Mouse (Mus musculus): ENCODE measurements around the gene Lsp1. TPM values are rescaled to one million over a fixed set of nuclear protein-coding genes. Genes with fewer than 3 reads are reported as not detected.

The Lsp1 gene
- total RNA-seq, 1 experiment = 13.7 TPM

DNA sequence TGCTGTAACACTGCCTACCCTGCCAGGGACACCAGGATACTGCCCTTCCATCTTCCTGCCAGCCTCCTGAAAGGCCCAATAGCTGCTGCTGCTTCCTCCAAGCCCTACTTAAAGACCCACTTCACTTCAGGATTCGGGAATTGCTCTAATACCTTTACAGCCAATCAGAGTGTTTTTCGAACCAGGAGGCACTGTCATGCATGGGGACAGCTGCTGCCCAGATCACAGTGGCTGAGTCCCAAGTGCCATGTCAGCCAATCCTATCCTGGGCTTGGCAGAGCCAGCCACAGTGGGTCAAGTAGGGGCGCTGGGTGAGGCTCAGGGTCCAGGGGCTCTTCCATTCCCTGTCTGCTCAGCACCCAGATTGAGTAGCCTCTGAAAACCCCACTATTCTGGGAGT, 35.5 kb downstream of the Lsp1 start:
- Histone ChIP-seq H3K9me3 (ENCODE audit: control insufficient read depth, insufficient read depth, low read depth, low read length) (no peaks in the 10 kb centered on the region), H3K9ac (ENCODE audit: insufficient read depth, low read depth, low read length, poor library complexity, severe bottlenecking) (no peak overlapping the region), H3K27ac (ENCODE audit: insufficient read depth, low read depth, low read length, poor library complexity, severe bottlenecking) (no peak overlapping the region), H3K4me1 (ENCODE audit: control insufficient read depth in 2 of 2, insufficient read depth in 2 of 2, low read length in 2 of 2, poor library complexity in 1 of 2) (no peaks in the 10 kb centered on the region), H3K4me3 (ENCODE audit: insufficient read depth in 1 of 2, low read depth in 1 of 2, low read length in 2 of 2, poor library complexity in 1 of 2, severe bottlenecking in 1 of 2) (no peak overlapping the region), H3K36me3 (ENCODE audit: control insufficient read depth, insufficient read depth, low read length, poor library complexity, severe bottlenecking) (no peaks in the 10 kb centered on the region)
- DNase-seq (ENCODE audit: low read depth, low spot score) = no peak
- TF ChIP-seq ZNF384 (IDR thresholded peaks at IDR 0.05; ENCODE audit: low read depth, low read length) (no peak), ZC3H11A (IDR thresholded peaks at IDR 0.05; ENCODE audit: borderline replicate concordance, low read depth, low read length) (no peak), CHD2 (IDR thresholded peaks at IDR 0.05; ENCODE audit: low read depth, low read length) (no peak), HCFC1 (IDR thresholded peaks at IDR 0.05; ENCODE audit: borderline replicate concordance, insufficient read depth, low read length) (no peak), MAFK (IDR thresholded peaks at IDR 0.05; ENCODE audit: insufficient read depth, low read depth, low read length) (no peak)
- in situ Hi-C loops (cut with MboI; ENCODE audit: low sequenced_read_pairs in 2 of 2, unreplicated experiment in 2 of 2) = no loop called here

DNA sequence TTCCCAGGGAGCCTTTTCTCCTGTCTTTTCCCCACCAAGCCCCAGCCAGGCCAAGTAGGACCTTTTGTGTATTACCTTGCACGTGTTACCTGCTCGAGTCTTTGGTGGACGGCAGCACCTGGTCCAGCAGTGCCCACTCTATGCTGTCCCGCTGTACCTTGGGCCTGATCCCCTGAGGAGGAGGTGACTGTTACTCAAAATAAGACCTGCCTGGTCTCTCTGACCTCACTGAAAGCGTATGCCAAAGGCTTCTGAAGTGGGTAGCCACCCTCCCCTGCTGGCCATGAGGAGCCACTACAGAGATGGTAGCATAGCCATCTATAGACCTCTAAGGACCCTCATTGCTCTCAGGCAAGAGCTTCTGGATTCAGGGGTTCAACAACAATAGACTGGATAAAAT, 36.2 kb downstream of the Lsp1 start:
- in situ Hi-C loops (cut with MboI; ENCODE audit: low sequenced_read_pairs in 2 of 2, unreplicated experiment in 2 of 2) = no loop called here
- no peak overlapping the region for H3K27ac ChIP-seq (ENCODE audit: insufficient read depth, low read depth, low read length, poor library complexity, severe bottlenecking)

DNA sequence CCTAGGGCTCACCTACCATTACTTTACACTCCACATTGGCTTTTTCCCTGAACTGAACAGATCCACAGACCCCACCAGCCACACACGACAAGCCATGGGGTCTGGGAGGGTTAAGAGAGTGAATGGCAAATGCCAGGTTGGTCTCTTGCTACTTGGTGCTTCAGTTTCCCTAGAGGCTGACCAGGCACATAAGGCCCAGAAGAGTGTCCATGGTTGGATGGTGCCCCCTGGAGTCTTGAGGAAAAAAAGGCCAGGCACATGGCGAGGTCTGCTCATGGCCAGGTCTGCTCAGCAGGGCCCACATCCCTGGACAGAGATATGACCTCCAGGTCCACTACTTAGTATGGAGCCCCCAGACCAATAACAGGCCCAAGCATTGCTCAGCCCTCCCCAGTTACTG, 37.2 kb downstream of the Lsp1 start:
- H3K27ac ChIP-seq (ENCODE audit: insufficient read depth, low read depth, low read length, poor library complexity, severe bottlenecking) = no peak overlapping the region

More for the DNA sequence above, 36.2 kb downstream of the Lsp1 start:
- DNase-seq (ENCODE audit: low read depth, low spot score) = no peak
- no peak for TF ChIP-seq MAFK (IDR thresholded peaks at IDR 0.05; ENCODE audit: insufficient read depth, low read depth, low read length)
- no peak for TF ChIP-seq HCFC1 (IDR thresholded peaks at IDR 0.05; ENCODE audit: borderline replicate concordance, insufficient read depth, low read length)
- TF ChIP-seq ZC3H11A (IDR thresholded peaks at IDR 0.05; ENCODE audit: borderline replicate concordance, low read depth, low read length) = no peak
- TF ChIP-seq ZNF384 (IDR thresholded peaks at IDR 0.05; ENCODE audit: low read depth, low read length) = no peak
- no peak for TF ChIP-seq CHD2 (IDR thresholded peaks at IDR 0.05; ENCODE audit: low read depth, low read length)
- H3K9me3 ChIP-seq (ENCODE audit: control insufficient read depth, insufficient read depth, low read depth, low read length) = no peaks in the 10 kb centered on the region
- no peaks in the 10 kb centered on the region for H3K36me3 ChIP-seq (ENCODE audit: control insufficient read depth, insufficient read depth, low read length, poor library complexity, severe bottlenecking)
- no peak overlapping the region for H3K9ac ChIP-seq (ENCODE audit: insufficient read depth, low read depth, low read length, poor library complexity, severe bottlenecking)
- H3K4me1 ChIP-seq (ENCODE audit: control insufficient read depth in 2 of 2, insufficient read depth in 2 of 2, low read length in 2 of 2, poor library complexity in 1 of 2) = no peaks in the 10 kb centered on the region
- no peak overlapping the region for H3K4me3 ChIP-seq (ENCODE audit: insufficient read depth in 1 of 2, low read depth in 1 of 2, low read length in 2 of 2, poor library complexity in 1 of 2, severe bottlenecking in 1 of 2)

DNA sequence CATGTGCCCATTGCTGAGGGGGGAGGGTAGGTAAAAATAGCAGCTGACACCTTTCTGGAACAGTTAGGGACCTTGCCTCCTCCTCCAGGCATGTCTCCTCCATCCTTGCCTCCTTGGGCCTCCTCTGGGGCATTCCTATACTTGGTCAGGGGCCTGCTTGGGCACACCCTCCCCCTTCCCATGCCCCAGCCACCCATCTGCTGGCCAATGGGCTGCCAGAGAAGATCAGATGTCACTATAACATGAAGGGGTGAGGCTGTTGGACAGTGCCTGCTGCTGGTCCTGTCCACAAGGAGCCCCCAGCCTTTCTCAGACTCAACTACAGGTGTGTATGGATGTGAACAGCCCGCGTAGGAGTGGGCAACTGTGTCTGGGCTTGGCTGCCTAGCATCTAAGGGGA, 38.0 kb downstream of the Lsp1 start, which contains the start of gene Tnnt3:
Tnnt3 (plus strand) TSS at position 262 of the 400 bp plus-strand sequence.
- H3K9me3 ChIP-seq (ENCODE audit: control insufficient read depth, insufficient read depth, low read depth, low read length) = no peaks in the 10 kb centered on the region
- in situ Hi-C loops (cut with MboI; ENCODE audit: low sequenced_read_pairs in 2 of 2, unreplicated experiment in 2 of 2) = no loop called here
- no peak within 1 kb of the TSS for H3K9ac ChIP-seq (ENCODE audit: insufficient read depth, low read depth, low read length, poor library complexity, severe bottlenecking)
- H3K4me3 ChIP-seq (ENCODE audit: insufficient read depth in 1 of 2, low read depth in 1 of 2, low read length in 2 of 2, poor library complexity in 1 of 2, severe bottlenecking in 1 of 2) = no peak within 1 kb of the TSS
- H3K27ac ChIP-seq (ENCODE audit: insufficient read depth, low read depth, low read length, poor library complexity, severe bottlenecking) = no peak within 1 kb of the TSS
- DNase-seq (ENCODE audit: low read depth, low spot score) = no peak
- no peaks in the 10 kb centered on the region for H3K4me1 ChIP-seq (ENCODE audit: control insufficient read depth in 2 of 2, insufficient read depth in 2 of 2, low read length in 2 of 2, poor library complexity in 1 of 2)
- no peaks in the 10 kb centered on the region for H3K36me3 ChIP-seq (ENCODE audit: control insufficient read depth, insufficient read depth, low read length, poor library complexity, severe bottlenecking)
- no peak for TF ChIP-seq ZC3H11A (IDR thresholded peaks at IDR 0.05; ENCODE audit: borderline replicate concordance, low read depth, low read length)
- TF ChIP-seq MAFK (IDR thresholded peaks at IDR 0.05; ENCODE audit: insufficient read depth, low read depth, low read length) = no peak
- TF ChIP-seq ZNF384 (IDR thresholded peaks at IDR 0.05; ENCODE audit: low read depth, low read length) = no peak
- TF ChIP-seq CHD2 (IDR thresholded peaks at IDR 0.05; ENCODE audit: low read depth, low read length) = no peak
- TF ChIP-seq HCFC1 (IDR thresholded peaks at IDR 0.05; ENCODE audit: borderline replicate concordance, insufficient read depth, low read length) = no peak

More for the DNA sequence above, 37.2 kb downstream of the Lsp1 start:
- in situ Hi-C loops (cut with MboI; ENCODE audit: low sequenced_read_pairs in 2 of 2, unreplicated experiment in 2 of 2) = no loop called here
- H3K36me3 ChIP-seq (ENCODE audit: control insufficient read depth, insufficient read depth, low read length, poor library complexity, severe bottlenecking) = no peaks in the 10 kb centered on the region
- no peak for DNase-seq (ENCODE audit: low read depth, low spot score)
- no peaks in the 10 kb centered on the region for H3K9me3 ChIP-seq (ENCODE audit: control insufficient read depth, insufficient read depth, low read depth, low read length)
- TF ChIP-seq MAFK (IDR thresholded peaks at IDR 0.05; ENCODE audit: insufficient read depth, low read depth, low read length) (no peak), ZNF384 (IDR thresholded peaks at IDR 0.05; ENCODE audit: low read depth, low read length) (no peak), ZC3H11A (IDR thresholded peaks at IDR 0.05; ENCODE audit: borderline replicate concordance, low read depth, low read length) (no peak), CHD2 (IDR thresholded peaks at IDR 0.05; ENCODE audit: low read depth, low read length) (no peak), HCFC1 (IDR thresholded peaks at IDR 0.05; ENCODE audit: borderline replicate concordance, insufficient read depth, low read length) (no peak)
- H3K4me3 ChIP-seq (ENCODE audit: insufficient read depth in 1 of 2, low read depth in 1 of 2, low read length in 2 of 2, poor library complexity in 1 of 2, severe bottlenecking in 1 of 2) = no peak overlapping the region
- H3K9ac ChIP-seq (ENCODE audit: insufficient read depth, low read depth, low read length, poor library complexity, severe bottlenecking) = no peak overlapping the region
- H3K4me1 ChIP-seq (ENCODE audit: control insufficient read depth in 2 of 2, insufficient read depth in 2 of 2, low read length in 2 of 2, poor library complexity in 1 of 2) = no peaks in the 10 kb centered on the region

Measured in ES-E14 (cell line).